Mouse (Mus musculus) embryonic facial prominence, embryonic 10.5 days (tissue): ENCODE measurements around the gene Mdk. TPM values are rescaled to one million over a fixed set of nuclear protein-coding genes. Genes with fewer than 3 reads are reported as not detected.

ENCODE experiments used
- DNase-seq: peaks from one replicate; pipeline ENCODE4 v3.0.0-alpha.2; 2017; ENCODE audit warnings: low spot score
- H3K27ac ChIP-seq: fragments of 300-500 bp; sonication (generic); replicated peaks from 2 replicates; pipeline ENCODE4 v1.5.1; 2016; ENCODE audit warnings: mild to moderate bottlenecking
- H3K27me3 ChIP-seq: fragments of 300-500 bp; sonication (generic); replicated peaks from 2 replicates; pipeline ENCODE4 v1.6.1; 2016; ENCODE audit warnings: low read depth, mild to moderate bottlenecking; ENCODE audit not compliant: poor library complexity, severe bottlenecking
- H3K36me3 ChIP-seq: fragments of 300-500 bp; sonication (generic); replicated peaks from 2 replicates; pipeline ENCODE4 v1.6.1; 2016; ENCODE audit warnings: mild to moderate bottlenecking, moderate library complexity
- H3K4me1 ChIP-seq: fragments of 300-500 bp; sonication (generic); 2 replicates; pipeline ENCODE4 v1.6.1; 2016
- H3K4me3 ChIP-seq: fragments of 300-500 bp; sonication (generic); 2 replicates; pipeline ENCODE4 v1.5.1; 2016; ENCODE audit warnings: mild to moderate bottlenecking, moderate library complexity
- H3K9me3 ChIP-seq: fragments of 300-500 bp; sonication (generic); 2 replicates; pipeline ENCODE4 v1.6.1; 2016; ENCODE audit warnings: mild to moderate bottlenecking
- WGBS: fragments of 180-500 bp; shearing (Covaris S2); methylation state at CpG from one replicate; pipeline ENCODE4 v1.1.7; 2016; 5-methylcytosine and 5-hydroxymethylcytosine counted together
- polyA plus RNA-seq: library from polyadenylated mRNA; unstranded; fragments of >200 nt; fragmentation: Nextera tagmentation; extraction: Ambion mirVana; gene quantifications from 2 replicates; pipeline ENCODE4 v1.2.1, GENCODE M21; 2016

The Mdk gene
- polyA plus RNA-seq, 1 experiment from 2014 or later, result 2,212 TPM

- Histone ChIP-seq H3K36me3 (peaks cover 4% of the 10 kb centered on the region; the same call in 1 of the 2 replicates), H3K9me3 (no peaks in the 10 kb centered on the region), H3K27me3 (peaks cover 40% of the 10 kb centered on the region), H3K4me3 (peak overlapping the region; percentile 95), H3K4me1 (peaks cover 53% of the 10 kb centered on the region), H3K27ac (peak overlapping the region; percentile 80)
- 13% methylated on average over 20 of the region's 20 CpGs for WGBS
- peak; percentile 68 for DNase-seq
Measured at GRCm38 (mm10) chr2:91965417-91965816, 33.3 kb upstream of the Mdk start.

GRCm38 (mm10) chr2:91964610-91965204, 32.6 kb upstream of the Mdk start:
- Histone ChIP-seq H3K36me3 (peaks cover 11% of the 10 kb centered on the region), H3K27me3 (peaks cover 33% of the 10 kb centered on the region), H3K4me1 (peaks cover 60% of the 10 kb centered on the region), H3K9me3 (no peaks in the 10 kb centered on the region), H3K4me3 (peak overlapping the region; percentile 95), H3K27ac (peak overlapping the region; percentile 92)
- WGBS, result 67% methylated on average over 3 of the region's 3 CpGs
- no peak for DNase-seq

- peaks cover 68% of the 10 kb centered on the region for H3K4me1 ChIP-seq
Measured at GRCm38 (mm10) chr2:91963443-91963932, 31.4 kb upstream of the Mdk start.

GRCm38 (mm10) chr2:91962864-91963401, 30.8 kb upstream of the Mdk start:
- DNase-seq, result no peak
- no peaks in the 10 kb centered on the region for H3K9me3 ChIP-seq
- peaks cover 66% of the 10 kb centered on the region for H3K4me1 ChIP-seq
- H3K36me3 ChIP-seq, result peaks cover 18% of the 10 kb centered on the region
- peak overlapping the region; percentile 95 for H3K4me3 ChIP-seq
- peak overlapping the region; percentile 92 for H3K27ac ChIP-seq
- peaks cover 26% of the 10 kb centered on the region for H3K27me3 ChIP-seq
- under 1% methylated on average over 39 of the region's 39 CpGs for WGBS

More at GRCm38 (mm10) chr2:91963443-91963932, 31.4 kb upstream of the Mdk start:
- under 1% methylated on average over 57 of the region's 57 CpGs for WGBS
- peak; percentile 98 for DNase-seq
- Histone ChIP-seq H3K9me3 (no peaks in the 10 kb centered on the region), H3K4me3 (peak overlapping the region; percentile 95), H3K36me3 (peaks cover 16% of the 10 kb centered on the region), H3K27me3 (peaks cover 26% of the 10 kb centered on the region), H3K27ac (peak overlapping the region; percentile 92)

GRCm38 (mm10) chr2:91961901-91962761, 30.0 kb upstream of the Mdk start:
- Histone ChIP-seq H3K4me3 (peak overlapping the region; percentile 95), H3K36me3 (peaks cover 22% of the 10 kb centered on the region), H3K9me3 (no peaks in the 10 kb centered on the region), H3K27ac (peak overlapping the region; percentile 92), H3K27me3 (peaks cover 26% of the 10 kb centered on the region), H3K4me1 (peaks cover 71% of the 10 kb centered on the region)
- WGBS, result 61% methylated on average over 4 of the region's 4 CpGs
- no peak for DNase-seq

GRCm38 (mm10) chr2:91960459-91960858, 28.4 kb upstream of the Mdk start:
- H3K27ac ChIP-seq, result no peak overlapping the region
- WGBS, result 93% methylated on average over 5 of the region's 5 CpGs
- no peak overlapping the region for H3K4me3 ChIP-seq
- H3K36me3 ChIP-seq, result peaks cover 29% of the 10 kb centered on the region
- H3K9me3 ChIP-seq, result no peaks in the 10 kb centered on the region
- no peak for DNase-seq
- H3K4me1 ChIP-seq, result peaks cover 70% of the 10 kb centered on the region
- H3K27me3 ChIP-seq, result peaks cover 12% of the 10 kb centered on the region

- Histone ChIP-seq H3K27ac (no peak overlapping the region), H3K4me3 (no peak overlapping the region), H3K36me3 (peaks cover 29% of the 10 kb centered on the region), H3K9me3 (no peaks in the 10 kb centered on the region), H3K27me3 (peaks cover 5% of the 10 kb centered on the region), H3K4me1 (peaks cover 68% of the 10 kb centered on the region)
- 82% methylated on average over 11 of the region's 11 CpGs for WGBS
- DNase-seq, result no peak
Measured at GRCm38 (mm10) chr2:91959544-91960410, 27.7 kb upstream of the Mdk start.

GRCm38 (mm10) chr2:91958701-91959457, 26.8 kb upstream of the Mdk start:
- no peak overlapping the region for H3K27ac ChIP-seq
- H3K27me3 ChIP-seq, result no peaks in the 10 kb centered on the region
- no peaks in the 10 kb centered on the region for H3K9me3 ChIP-seq
- H3K4me3 ChIP-seq, result peak overlapping the region; percentile 12; the same call in 1 of the 2 replicates
- H3K4me1 ChIP-seq, result peaks cover 67% of the 10 kb centered on the region
- H3K36me3 ChIP-seq, result peaks cover 29% of the 10 kb centered on the region
- WGBS, result 48% methylated on average over 10 of the region's 10 CpGs
- peak; percentile 74 for DNase-seq

GRCm38 (mm10) chr2:91958049-91958448, 26.0 kb upstream of the Mdk start:
- Histone ChIP-seq H3K27ac (no peak overlapping the region), H3K4me1 (peaks cover 69% of the 10 kb centered on the region), H3K36me3 (peaks cover 29% of the 10 kb centered on the region), H3K4me3 (no peak overlapping the region), H3K27me3 (no peaks in the 10 kb centered on the region), H3K9me3 (no peaks in the 10 kb centered on the region)
- WGBS, result 92% methylated on average over 8 of the region's 8 CpGs
- no peak for DNase-seq

GRCm38 (mm10) chr2:91957096-91957495, 25.0 kb upstream of the Mdk start:
- Histone ChIP-seq H3K36me3 (peaks cover 29% of the 10 kb centered on the region), H3K27ac (peak overlapping the region; percentile 44)
- WGBS, result 76% methylated on average over 4 of the region's 4 CpGs

GRCm38 (mm10) chr2:91955875-91956274, 23.8 kb upstream of the Mdk start:
- no peak for DNase-seq
- no peak overlapping the region for H3K4me3 ChIP-seq
- H3K4me1 ChIP-seq, result peaks cover 54% of the 10 kb centered on the region
- no peaks in the 10 kb centered on the region for H3K27me3 ChIP-seq
- H3K36me3 ChIP-seq, result peaks cover 29% of the 10 kb centered on the region
- WGBS, result 81% methylated on average over 6 of the region's 6 CpGs
- no peaks in the 10 kb centered on the region for H3K9me3 ChIP-seq
- no peak overlapping the region for H3K27ac ChIP-seq

More at GRCm38 (mm10) chr2:91957096-91957495, 25.0 kb upstream of the Mdk start:
- Histone ChIP-seq H3K4me3 (no peak overlapping the region), H3K4me1 (peaks cover 59% of the 10 kb centered on the region), H3K9me3 (no peaks in the 10 kb centered on the region), H3K27me3 (no peaks in the 10 kb centered on the region)
- no peak for DNase-seq
